Mouse (Mus musculus): ENCODE data around the gene Gpn3. TPM values are rescaled to one million over a fixed set of nuclear protein-coding genes. Genes with fewer than 3 reads are reported as not detected.

Gpn3 gene
- polyA plus RNA-seq, 1 experiment from 2014 or later, result 67.7 TPM

DNA sequence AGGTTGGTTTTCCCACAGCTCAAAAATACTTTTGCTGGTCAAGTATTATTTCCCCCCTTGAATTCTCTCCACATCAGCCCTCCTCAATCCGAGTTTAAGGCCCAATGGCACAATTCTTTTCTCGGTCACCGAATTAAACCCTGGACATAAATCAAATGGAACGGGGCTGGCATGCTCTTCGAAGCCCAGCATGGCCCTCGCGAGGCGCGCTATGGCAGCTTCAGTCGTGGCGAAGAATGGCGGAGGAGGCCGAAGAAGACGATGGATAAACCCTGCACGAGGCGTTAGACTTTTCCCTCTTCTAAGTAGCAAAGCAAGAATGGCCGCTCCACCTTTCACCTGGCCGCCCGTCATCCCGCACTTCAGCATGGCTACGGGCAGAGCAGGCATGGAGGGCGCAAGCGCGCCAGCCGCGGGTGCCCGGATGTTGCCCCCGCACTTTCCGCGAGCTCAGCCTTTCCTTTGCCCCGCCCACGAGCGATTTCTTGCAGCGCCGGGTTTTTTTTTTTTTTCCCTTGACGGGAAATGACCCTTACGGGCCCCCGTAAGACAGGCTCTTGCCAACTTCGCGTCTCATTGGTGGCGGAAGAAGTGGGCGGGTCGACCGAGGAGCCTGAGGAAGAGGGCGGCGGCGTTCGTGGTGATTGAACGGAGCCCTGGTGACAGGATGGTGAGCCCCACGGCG lies 17.7 kb upstream of the Gpn3 start, which contains the start of the genes Rad9b and Vps29:
Rad9b (minus strand) TSS at position 427 of the 685 bp plus-strand sequence.
Vps29 (plus strand) TSS at position 563 of the 685 bp plus-strand sequence.
- H3K27me3 ChIP-seq (ENCODE audit: insufficient read depth, poor library complexity, severe bottlenecking), result no peaks in the 10 kb centered on the region
- peak; percentile 99 for DNase-seq (ENCODE audit: low spot score)
- H3K4me3 ChIP-seq, result peak within 1 kb of the TSS; percentile 99
- H3K36me3 ChIP-seq, result peaks cover 9% of the 10 kb centered on the region
- H3K27ac ChIP-seq, result peak within 1 kb of the TSS; percentile 91
- H3K4me1 ChIP-seq (replicated peaks), result peaks cover 17% of the 10 kb centered on the region
- WGBS, result 3% methylated on average over 51 of the region's 51 CpGs
- no peaks in the 10 kb centered on the region for H3K9me3 ChIP-seq

DNA sequence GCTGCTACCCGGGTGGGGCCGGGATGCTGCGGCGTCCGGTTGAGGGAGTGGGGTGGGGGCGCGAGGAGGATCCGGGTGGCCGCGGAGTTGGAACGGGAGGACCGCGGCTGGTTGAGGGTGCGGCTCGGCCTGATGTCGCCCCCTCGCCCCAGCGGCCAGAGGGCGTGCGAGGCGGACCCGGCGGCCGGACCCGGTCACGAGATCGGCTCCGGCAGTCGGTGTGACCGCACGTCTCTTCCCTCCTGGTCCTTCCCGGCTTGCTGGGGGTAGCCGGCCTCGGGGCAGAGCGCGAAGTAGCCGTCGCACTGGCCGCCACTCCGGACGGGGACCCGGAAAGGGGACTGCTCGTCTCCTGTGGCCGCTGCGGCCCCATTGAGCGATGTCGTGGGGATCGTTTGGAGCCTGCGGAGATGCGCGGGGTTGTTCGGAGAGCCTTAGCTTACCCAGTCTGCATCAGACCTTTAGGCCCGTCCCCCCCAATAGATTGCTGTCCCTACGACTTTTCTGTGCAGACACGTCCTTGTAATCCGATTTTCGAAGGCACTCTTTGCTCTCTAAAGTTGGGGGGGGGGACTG lies 17.1 kb upstream of the Gpn3 start:
- Histone ChIP-seq H3K4me3 (peak overlapping the region; percentile 99), H3K27ac (peak overlapping the region; percentile 91), H3K27me3 (ENCODE audit: insufficient read depth, poor library complexity, severe bottlenecking) (no peaks in the 10 kb centered on the region), H3K4me1 (replicated peaks) (peaks cover 17% of the 10 kb centered on the region), H3K9me3 (no peaks in the 10 kb centered on the region), H3K36me3 (peaks cover 15% of the 10 kb centered on the region)
- 0% methylated on average over 55 of the region's 57 CpGs for WGBS
- DNase-seq (ENCODE audit: low spot score), result no peak

DNA sequence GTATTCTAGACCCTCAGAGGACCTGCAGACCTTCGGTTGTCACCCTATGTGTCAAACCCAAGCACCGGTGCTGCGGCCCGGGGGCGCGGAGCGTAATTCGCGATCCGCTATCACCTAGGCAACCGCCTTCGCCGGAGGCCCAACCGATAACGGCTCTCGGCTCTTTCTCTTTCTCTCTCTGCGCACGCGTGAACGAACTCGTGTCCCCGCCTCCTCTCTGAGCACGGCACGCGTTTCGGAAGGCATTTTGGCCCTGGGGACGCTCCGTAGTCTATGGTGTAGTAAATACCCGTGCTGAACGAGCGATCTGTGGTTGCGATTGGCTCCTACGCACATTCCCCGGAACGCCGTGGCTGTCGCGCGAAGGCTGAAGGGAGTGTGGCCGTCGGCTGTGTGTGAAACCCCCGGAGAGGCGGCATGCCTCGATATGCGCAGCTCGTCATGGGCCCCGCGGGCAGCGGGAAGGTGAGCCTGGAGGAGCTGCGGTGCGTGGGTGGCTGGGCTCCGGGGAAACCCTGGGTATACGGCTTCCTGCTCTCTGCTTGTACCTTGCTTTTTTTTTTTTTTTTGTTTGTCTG lies 605 bp downstream of the Gpn3 start, which contains the start of gene Fam216a:
Fam216a (minus strand) TSS at position 173 of the 578 bp plus-strand sequence.
- Histone ChIP-seq H3K4me1 (replicated peaks) (peaks cover 27% of the 10 kb centered on the region), H3K27ac (peak within 1 kb of the TSS; percentile 97), H3K36me3 (peaks cover 65% of the 10 kb centered on the region), H3K9me3 (no peaks in the 10 kb centered on the region), H3K4me3 (peak within 1 kb of the TSS; percentile 89), H3K27me3 (ENCODE audit: insufficient read depth, poor library complexity, severe bottlenecking) (no peaks in the 10 kb centered on the region)
- WGBS, result under 1% methylated on average over 53 of the region's 53 CpGs
- peak; percentile 100 for DNase-seq (ENCODE audit: low spot score)

DNA sequence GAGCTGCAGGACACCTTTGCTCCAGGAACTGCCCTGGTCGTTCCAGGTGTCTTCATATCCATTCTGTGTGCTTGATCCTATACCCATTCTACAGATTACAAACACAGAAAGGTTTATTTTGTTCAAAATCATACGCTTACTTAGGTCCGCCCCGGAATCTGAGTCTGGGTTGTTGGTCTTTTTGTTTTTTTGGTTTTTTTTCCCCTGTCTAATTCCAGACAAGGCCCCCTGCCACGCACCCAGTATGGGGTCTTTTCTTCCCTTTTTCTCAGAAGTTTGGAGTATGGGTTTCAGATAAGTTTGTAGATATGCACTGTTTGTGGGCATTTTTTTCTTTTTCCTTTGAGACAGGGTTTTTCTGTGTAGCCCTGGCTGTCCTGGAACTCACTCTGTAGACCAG lies 1.2 kb downstream of the Gpn3 start:
- Histone ChIP-seq H3K27ac (peak overlapping the region; percentile 97), H3K9me3 (no peaks in the 10 kb centered on the region), H3K4me1 (replicated peaks) (peaks cover 27% of the 10 kb centered on the region), H3K4me3 (peak overlapping the region; percentile 89), H3K36me3 (peaks cover 62% of the 10 kb centered on the region), H3K27me3 (ENCODE audit: insufficient read depth, poor library complexity, severe bottlenecking) (no peaks in the 10 kb centered on the region)
- 7% methylated on average over 5 of the region's 5 CpGs for WGBS
- no peak for DNase-seq (ENCODE audit: low spot score)

DNA sequence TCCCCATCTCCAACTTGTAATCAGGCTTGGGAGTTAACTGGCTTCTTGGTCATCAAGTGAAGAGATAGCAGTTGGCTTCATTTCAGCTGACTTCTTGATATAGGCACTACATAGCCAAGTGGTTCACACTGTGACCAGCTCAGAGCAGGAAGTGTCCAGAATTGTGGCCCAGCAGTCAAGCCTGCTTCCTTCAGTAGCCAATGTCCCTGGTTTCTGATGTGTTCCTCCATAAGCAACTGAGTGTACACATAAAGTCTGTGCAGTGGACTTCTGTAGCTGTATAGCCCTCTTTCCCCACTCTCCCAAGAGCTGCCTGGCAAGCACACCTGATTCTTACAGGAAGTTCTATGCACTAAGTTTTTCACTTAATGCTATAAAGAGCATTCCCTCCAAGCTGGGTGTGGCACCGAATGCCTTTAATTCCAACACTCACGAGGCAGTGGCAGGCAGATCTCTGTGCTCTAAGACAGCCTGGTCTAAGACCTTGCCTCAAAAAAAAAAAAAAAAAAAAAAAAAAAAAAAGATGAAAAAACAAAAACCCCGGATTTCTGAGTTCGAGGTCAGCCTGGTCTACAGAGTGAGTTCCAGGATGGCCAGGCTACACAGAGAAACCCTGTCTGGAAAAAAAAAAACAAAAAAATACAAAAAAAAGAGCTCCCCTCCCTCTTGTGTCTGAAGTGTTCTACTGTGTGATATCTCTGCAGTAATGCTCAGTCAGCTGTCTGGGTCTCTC lies 5.6 kb downstream of the Gpn3 start:
- Histone ChIP-seq H3K4me1 (replicated peaks) (peaks cover 14% of the 10 kb centered on the region), H3K27ac (no peak overlapping the region), H3K9me3 (no peaks in the 10 kb centered on the region), H3K27me3 (ENCODE audit: insufficient read depth, poor library complexity, severe bottlenecking) (no peaks in the 10 kb centered on the region), H3K4me3 (no peak overlapping the region), H3K36me3 (peaks cover 79% of the 10 kb centered on the region)
- DNase-seq (ENCODE audit: low spot score), result no peak
- 91% methylated on average over 4 of the region's 4 CpGs for WGBS

DNA sequence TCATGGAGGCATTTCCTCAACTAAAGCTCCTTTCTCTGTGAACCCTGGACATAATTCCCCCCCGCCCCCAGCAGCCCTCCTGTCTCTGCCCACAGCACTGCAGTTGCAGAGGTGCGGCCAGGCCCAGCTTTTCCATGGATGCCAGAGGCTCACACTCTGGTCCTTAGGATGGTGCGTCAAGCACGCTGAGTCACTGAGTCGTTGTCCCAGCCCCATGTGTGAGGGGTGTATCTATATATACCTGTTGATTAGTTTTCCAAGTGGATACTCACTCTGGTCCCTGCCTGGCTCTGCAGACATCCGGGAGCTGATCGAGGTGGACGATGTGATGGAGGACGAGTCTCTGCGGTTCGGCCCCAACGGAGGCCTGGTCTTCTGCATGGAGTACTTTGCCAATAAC lies 6.5 kb downstream of the Gpn3 start:
- 97% methylated on average over 12 of the region's 12 CpGs for WGBS
- peaks cover 9% of the 10 kb centered on the region for H3K4me1 ChIP-seq (replicated peaks)
- no peaks in the 10 kb centered on the region for H3K9me3 ChIP-seq
- peaks cover 87% of the 10 kb centered on the region for H3K36me3 ChIP-seq
- no peak overlapping the region for H3K4me3 ChIP-seq
- H3K27me3 ChIP-seq (ENCODE audit: insufficient read depth, poor library complexity, severe bottlenecking), result no peaks in the 10 kb centered on the region
- H3K27ac ChIP-seq, result no peak overlapping the region
- DNase-seq (ENCODE audit: low spot score), result no peak

DNA sequence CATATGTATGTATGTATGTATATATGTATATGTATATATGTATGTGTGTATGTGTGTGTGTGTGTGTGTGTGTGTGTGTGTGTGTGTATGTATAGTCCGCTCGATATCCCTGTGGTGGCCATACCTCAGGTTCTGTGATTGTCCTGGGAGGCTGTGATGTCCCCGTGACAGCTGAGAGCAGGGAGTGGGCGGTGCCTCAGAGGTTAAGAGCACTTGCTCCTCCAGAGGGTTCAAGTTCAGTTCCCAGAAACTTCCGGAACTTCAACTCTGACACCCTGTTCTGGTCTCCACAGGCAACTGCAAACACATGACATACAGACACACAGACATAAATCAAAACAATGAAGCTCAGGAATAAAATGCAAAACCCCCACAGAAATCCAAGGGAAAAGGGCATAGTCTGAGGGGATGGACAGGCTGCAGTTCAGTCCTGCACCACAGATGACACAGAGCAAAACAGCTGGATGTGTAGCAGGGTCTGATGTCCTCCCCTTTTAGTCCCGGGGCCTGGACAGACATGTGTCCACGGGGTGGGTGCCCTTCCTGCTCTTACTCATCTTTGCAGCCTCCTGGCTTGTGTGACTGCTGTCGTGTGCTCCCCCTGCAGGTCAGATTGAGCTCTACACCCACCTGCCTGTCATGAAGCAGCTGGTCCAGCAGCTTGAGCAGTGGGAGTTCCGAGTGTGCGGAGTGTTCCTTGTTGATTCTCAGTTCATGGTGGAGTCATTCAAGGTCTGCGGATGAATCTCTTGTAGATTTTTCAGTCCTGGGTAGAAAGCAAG lies 7.9 kb downstream of the Gpn3 start:
- no peaks in the 10 kb centered on the region for H3K4me1 ChIP-seq (replicated peaks)
- H3K36me3 ChIP-seq, result peaks cover 77% of the 10 kb centered on the region
- no peak overlapping the region for H3K27ac ChIP-seq
- H3K4me3 ChIP-seq, result no peak overlapping the region
- DNase-seq (ENCODE audit: low spot score), result peak; percentile 74
- H3K9me3 ChIP-seq, result no peaks in the 10 kb centered on the region
- H3K27me3 ChIP-seq (ENCODE audit: insufficient read depth, poor library complexity, severe bottlenecking), result no peaks in the 10 kb centered on the region
- 60% methylated on average over 11 of the region's 11 CpGs for WGBS

DNA sequence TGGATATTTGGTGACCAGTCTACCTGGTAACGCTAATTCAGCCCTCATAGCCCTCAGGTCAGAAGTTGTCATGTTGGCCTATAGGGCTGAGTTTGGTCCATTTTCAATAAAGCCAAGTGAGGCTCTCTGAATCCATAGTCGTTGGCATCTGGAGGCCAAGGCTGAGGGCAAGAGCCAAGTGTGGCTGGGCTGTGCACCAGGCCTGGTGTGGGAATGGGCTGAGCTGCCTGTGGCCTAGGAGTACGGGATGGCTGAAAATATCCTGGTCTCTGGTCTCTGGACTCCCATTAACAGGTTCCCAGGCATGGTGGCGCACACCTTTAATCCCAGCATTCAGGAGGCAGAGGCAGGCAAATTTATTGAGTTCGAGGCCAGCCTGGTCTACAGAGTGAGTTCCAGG lies 18.3 kb downstream of the Gpn3 start:
- H3K36me3 ChIP-seq, result peaks cover 8% of the 10 kb centered on the region
- WGBS, result 90% methylated on average over 5 of the region's 5 CpGs
- H3K4me3 ChIP-seq, result no peak overlapping the region
- no peaks in the 10 kb centered on the region for H3K27me3 ChIP-seq (ENCODE audit: insufficient read depth, poor library complexity, severe bottlenecking)
- H3K27ac ChIP-seq, result no peak overlapping the region
- H3K4me1 ChIP-seq (replicated peaks), result peaks cover 12% of the 10 kb centered on the region
- H3K9me3 ChIP-seq, result no peaks in the 10 kb centered on the region
- no peak for DNase-seq (ENCODE audit: low spot score)

DNA sequence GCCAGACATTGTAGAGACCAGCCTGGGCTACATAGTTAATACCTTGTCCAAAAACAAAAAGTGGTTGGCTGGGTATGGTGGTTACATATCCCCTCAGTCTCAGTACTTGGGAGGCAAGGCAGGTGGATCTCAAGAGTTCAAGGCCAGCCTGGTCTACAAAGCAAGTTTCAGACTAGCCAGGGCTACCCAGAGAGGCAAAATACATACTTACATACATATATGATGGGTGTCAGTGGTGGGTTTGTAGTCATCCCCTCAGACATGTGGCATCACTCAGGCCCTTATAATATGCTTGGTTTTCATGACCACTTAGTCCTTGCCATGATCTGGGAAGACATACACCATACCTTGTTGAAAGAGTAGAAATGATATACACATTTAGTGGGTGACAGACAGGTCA lies 19.0 kb downstream of the Gpn3 start:
- no peak for DNase-seq (ENCODE audit: low spot score)
- peaks cover 11% of the 10 kb centered on the region for H3K36me3 ChIP-seq
- H3K27ac ChIP-seq, result no peak overlapping the region
- peaks cover 12% of the 10 kb centered on the region for H3K4me1 ChIP-seq (replicated peaks)
- H3K9me3 ChIP-seq, result no peaks in the 10 kb centered on the region
- no peak overlapping the region for H3K4me3 ChIP-seq
- H3K27me3 ChIP-seq (ENCODE audit: insufficient read depth, poor library complexity, severe bottlenecking), result no peaks in the 10 kb centered on the region

DNA sequence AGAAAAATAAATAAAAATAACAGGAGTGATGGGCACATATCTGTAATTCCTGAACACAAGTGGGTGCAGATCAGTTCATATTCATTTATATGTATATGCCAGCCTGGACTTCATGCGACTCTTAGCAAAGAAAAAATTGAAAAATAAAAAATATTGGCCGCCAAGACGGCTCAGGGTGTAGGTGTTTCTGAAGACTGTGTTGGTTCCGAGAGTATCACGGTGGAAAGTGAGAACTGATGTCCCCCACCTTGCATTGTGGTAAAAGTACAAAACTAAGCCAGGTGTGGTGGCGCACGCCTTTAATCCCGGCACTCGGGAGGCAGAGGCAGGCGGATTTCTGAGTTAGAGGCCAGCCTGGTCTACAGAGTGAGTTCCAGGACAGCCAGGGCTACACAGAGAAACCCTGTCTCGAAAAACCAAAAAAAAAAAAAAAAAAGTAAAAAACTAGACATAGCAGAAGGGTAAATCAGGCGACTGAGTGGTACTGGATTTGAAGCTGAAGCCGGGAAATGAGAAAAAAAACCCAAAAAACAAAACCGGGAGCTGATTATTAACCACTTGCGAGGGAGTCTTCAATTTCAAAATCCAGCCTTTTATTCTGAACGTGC lies 19.6 kb downstream of the Gpn3 start:
- peak overlapping the region; percentile 89 for H3K4me3 ChIP-seq
- no peaks in the 10 kb centered on the region for H3K9me3 ChIP-seq
- H3K4me1 ChIP-seq (replicated peaks), result peaks cover 12% of the 10 kb centered on the region
- WGBS, result 55% methylated on average over 16 of the region's 16 CpGs
- no peak for DNase-seq (ENCODE audit: low spot score)
- no peaks in the 10 kb centered on the region for H3K27me3 ChIP-seq (ENCODE audit: insufficient read depth, poor library complexity, severe bottlenecking)
- peaks cover 13% of the 10 kb centered on the region for H3K36me3 ChIP-seq
- peak overlapping the region; percentile 88 for H3K27ac ChIP-seq

DNA sequence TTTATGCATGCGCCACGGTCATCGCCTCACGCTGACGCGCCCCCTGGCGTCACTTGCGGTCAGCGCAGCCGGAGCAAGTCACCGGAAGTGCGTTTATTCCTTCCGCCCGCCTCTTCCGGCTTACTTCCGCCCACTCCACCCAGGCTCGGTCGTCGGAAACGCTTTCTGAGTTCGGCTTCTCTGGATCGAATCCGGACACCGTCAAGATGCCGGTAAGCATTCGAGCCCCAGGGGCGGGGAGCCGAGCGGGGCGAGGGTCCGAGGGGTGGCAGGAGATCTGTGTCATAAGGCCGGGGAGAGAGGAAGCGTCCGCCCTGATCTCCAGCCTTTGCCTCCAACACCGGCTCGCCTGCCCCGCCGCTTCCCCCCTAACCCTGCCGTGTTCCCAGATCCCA lies 20.1 kb downstream of the Gpn3 start, which contains the start of gene Arpc3:
Arpc3 (plus strand) TSS at position 93 of the 395 bp plus-strand sequence.
- Histone ChIP-seq H3K4me1 (replicated peaks) (peaks cover 12% of the 10 kb centered on the region), H3K27ac (peak within 1 kb of the TSS; percentile 88), H3K4me3 (peak within 1 kb of the TSS; percentile 89), H3K36me3 (peaks cover 17% of the 10 kb centered on the region), H3K9me3 (no peaks in the 10 kb centered on the region), H3K27me3 (ENCODE audit: insufficient read depth, poor library complexity, severe bottlenecking) (no peaks in the 10 kb centered on the region)
- DNase-seq (ENCODE audit: low spot score), result peak; percentile 92
- WGBS, result under 1% methylated on average over 39 of the region's 39 CpGs
